Mouse (Mus musculus): Measurements from ENCODE around the gene Hmg20a. TPM values are rescaled to one million over a fixed set of nuclear protein-coding genes. Genes with fewer than 3 reads are reported as not detected.

Hmg20a gene
- 61.3 and 63.4 TPM in 2 replicates for polyA plus RNA-seq (2012; rRNA removed)

GRCm38 (mm10) chr9:56417948-56418737, at the start of gene Hmg20a, which contains the start of gene Peak1:
Hmg20a (plus strand) TSS chr9:56418609.
Peak1 (minus strand) TSS chr9:56418067.
- H3K4me1 ChIP-seq (ENCODE audit: control insufficient read depth, insufficient read depth, low read length): peaks cover 4% of the 10 kb centered on the region; the same call in 1 of the 2 replicates
- H3K27ac ChIP-seq (ENCODE audit: insufficient read depth, low read length): peak within 1 kb of the TSS; percentile 92
- H3K4me3 ChIP-seq (ENCODE audit: insufficient read depth, low read length): peak within 1 kb of the TSS; percentile 80
- TF ChIP-seq POLR2A (IDR thresholded peaks at IDR 0.05; ENCODE audit: extremely low read depth, insufficient read depth, low read length) (peak; percentile 76), CTCF (IDR thresholded peaks at IDR 0.05; ENCODE audit: extremely low read depth, insufficient read depth, low read length) (no peak)

- H3K27ac ChIP-seq (ENCODE audit: insufficient read depth, low read length): no peak overlapping the region
- no peak overlapping the region for H3K4me3 ChIP-seq (ENCODE audit: insufficient read depth, low read length)
- H3K4me1 ChIP-seq (ENCODE audit: control insufficient read depth, insufficient read depth, low read length): no peaks in the 10 kb centered on the region
- no peak for TF ChIP-seq POLR2A (IDR thresholded peaks at IDR 0.05; ENCODE audit: extremely low read depth, insufficient read depth, low read length)
- no peak for TF ChIP-seq CTCF (IDR thresholded peaks at IDR 0.05; ENCODE audit: extremely low read depth, insufficient read depth, low read length)
These were observed 49.6 kb upstream of the Hmg20a start for GRCm38 (mm10) chr9:56368814-56369213.

GRCm38 (mm10) chr9:56370710-56371109, 47.7 kb upstream of the Hmg20a start:
- no peak for TF ChIP-seq POLR2A (IDR thresholded peaks at IDR 0.05; ENCODE audit: extremely low read depth, insufficient read depth, low read length)
- no peak for TF ChIP-seq CTCF (IDR thresholded peaks at IDR 0.05; ENCODE audit: extremely low read depth, insufficient read depth, low read length)
- Histone ChIP-seq H3K4me3 (ENCODE audit: insufficient read depth, low read length) (no peak overlapping the region), H3K4me1 (ENCODE audit: control insufficient read depth, insufficient read depth, low read length) (peaks cover 2% of the 10 kb centered on the region), H3K27ac (ENCODE audit: insufficient read depth, low read length) (no peak overlapping the region)

GRCm38 (mm10) chr9:56374401-56374800, 44.0 kb upstream of the Hmg20a start:
- H3K4me3 ChIP-seq (ENCODE audit: insufficient read depth, low read length): no peak overlapping the region
- TF ChIP-seq POLR2A (IDR thresholded peaks at IDR 0.05; ENCODE audit: extremely low read depth, insufficient read depth, low read length) (no peak), CTCF (IDR thresholded peaks at IDR 0.05; ENCODE audit: extremely low read depth, insufficient read depth, low read length) (no peak)
- peaks cover 2% of the 10 kb centered on the region for H3K4me1 ChIP-seq (ENCODE audit: control insufficient read depth, insufficient read depth, low read length)
- no peak overlapping the region for H3K27ac ChIP-seq (ENCODE audit: insufficient read depth, low read length)

GRCm38 (mm10) chr9:56382786-56383185, 35.6 kb upstream of the Hmg20a start:
- H3K4me3 ChIP-seq (ENCODE audit: insufficient read depth, low read length): no peak overlapping the region
- no peaks in the 10 kb centered on the region for H3K4me1 ChIP-seq (ENCODE audit: control insufficient read depth, insufficient read depth, low read length)
- no peak for TF ChIP-seq CTCF (IDR thresholded peaks at IDR 0.05; ENCODE audit: extremely low read depth, insufficient read depth, low read length)
- no peak for TF ChIP-seq POLR2A (IDR thresholded peaks at IDR 0.05; ENCODE audit: extremely low read depth, insufficient read depth, low read length)
- no peak overlapping the region for H3K27ac ChIP-seq (ENCODE audit: insufficient read depth, low read length)

- TF ChIP-seq POLR2A (IDR thresholded peaks at IDR 0.05; ENCODE audit: extremely low read depth, insufficient read depth, low read length) (no peak), CTCF (IDR thresholded peaks at IDR 0.05; ENCODE audit: extremely low read depth, insufficient read depth, low read length) (no peak)
- H3K4me1 ChIP-seq (ENCODE audit: control insufficient read depth, insufficient read depth, low read length): peaks cover 3% of the 10 kb centered on the region; the same call in 1 of the 2 replicates
- H3K4me3 ChIP-seq (ENCODE audit: insufficient read depth, low read length): no peak overlapping the region
- no peak overlapping the region for H3K27ac ChIP-seq (ENCODE audit: insufficient read depth, low read length)
These were observed 25.6 kb upstream of the Hmg20a start for GRCm38 (mm10) chr9:56392857-56393256.

- Histone ChIP-seq H3K27ac (ENCODE audit: insufficient read depth, low read length) (no peak overlapping the region), H3K4me1 (ENCODE audit: control insufficient read depth, insufficient read depth, low read length) (peaks cover 3% of the 10 kb centered on the region; the same call in 1 of the 2 replicates), H3K4me3 (ENCODE audit: insufficient read depth, low read length) (no peak overlapping the region)
- TF ChIP-seq POLR2A (IDR thresholded peaks at IDR 0.05; ENCODE audit: extremely low read depth, insufficient read depth, low read length): no peak
- no peak for TF ChIP-seq CTCF (IDR thresholded peaks at IDR 0.05; ENCODE audit: extremely low read depth, insufficient read depth, low read length)
These were observed 22.1 kb upstream of the Hmg20a start for GRCm38 (mm10) chr9:56396306-56396705.

GRCm38 (mm10) chr9:56404619-56405018, 13.8 kb upstream of the Hmg20a start:
- no peak for TF ChIP-seq CTCF (IDR thresholded peaks at IDR 0.05; ENCODE audit: extremely low read depth, insufficient read depth, low read length)
- TF ChIP-seq POLR2A (IDR thresholded peaks at IDR 0.05; ENCODE audit: extremely low read depth, insufficient read depth, low read length): no peak
- H3K4me1 ChIP-seq (ENCODE audit: control insufficient read depth, insufficient read depth, low read length): no peaks in the 10 kb centered on the region; the same call in 1 of the 2 replicates
- H3K4me3 ChIP-seq (ENCODE audit: insufficient read depth, low read length): no peak overlapping the region
- H3K27ac ChIP-seq (ENCODE audit: insufficient read depth, low read length): no peak overlapping the region

GRCm38 (mm10) chr9:56409928-56410327, 8.5 kb upstream of the Hmg20a start:
- TF ChIP-seq POLR2A (IDR thresholded peaks at IDR 0.05; ENCODE audit: extremely low read depth, insufficient read depth, low read length) (no peak), CTCF (IDR thresholded peaks at IDR 0.05; ENCODE audit: extremely low read depth, insufficient read depth, low read length) (no peak)
- Histone ChIP-seq H3K4me3 (ENCODE audit: insufficient read depth, low read length) (no peak overlapping the region), H3K4me1 (ENCODE audit: control insufficient read depth, insufficient read depth, low read length) (no peaks in the 10 kb centered on the region), H3K27ac (ENCODE audit: insufficient read depth, low read length) (no peak overlapping the region)

- TF ChIP-seq POLR2A (IDR thresholded peaks at IDR 0.05; ENCODE audit: extremely low read depth, insufficient read depth, low read length): no peak
- no peak for TF ChIP-seq CTCF (IDR thresholded peaks at IDR 0.05; ENCODE audit: extremely low read depth, insufficient read depth, low read length)
- Histone ChIP-seq H3K4me1 (ENCODE audit: control insufficient read depth, insufficient read depth, low read length) (no peaks in the 10 kb centered on the region), H3K27ac (ENCODE audit: insufficient read depth, low read length) (no peak overlapping the region), H3K4me3 (ENCODE audit: insufficient read depth, low read length) (no peak overlapping the region)
These were observed 5.7 kb upstream of the Hmg20a start for GRCm38 (mm10) chr9:56412716-56413115.
